Mouse (Mus musculus) left cerebral cortex, adult 18-20 months (tissue): ENCODE results near the gene Slc6a21. TPM values are rescaled to one million over a fixed set of nuclear protein-coding genes. Genes with fewer than 3 reads are reported as not detected.
"Not testable (repeated sequence)": the region's sequence is repeated elsewhere in the genome, so short reads cannot be mapped to it uniquely, and the experiment has no call there.

Experiments used
- DNase-seq, 2 experiments: peaks; one replicate each; pipeline ENCODE4 v3.0.0; 2021 to 2022; ENCODE audit warnings: low spot score in 2 of 2, mixed read lengths in 1 of 2
- total RNA-seq, 2 experiments: library from RNA; stranded (reverse); gene quantifications; 2 replicates each; pipeline ENCODE4 v1.2.3; 2021

Slc6a21 gene
- total RNA-seq, 2 experiments from 2014 or later: not detected

DNA sequence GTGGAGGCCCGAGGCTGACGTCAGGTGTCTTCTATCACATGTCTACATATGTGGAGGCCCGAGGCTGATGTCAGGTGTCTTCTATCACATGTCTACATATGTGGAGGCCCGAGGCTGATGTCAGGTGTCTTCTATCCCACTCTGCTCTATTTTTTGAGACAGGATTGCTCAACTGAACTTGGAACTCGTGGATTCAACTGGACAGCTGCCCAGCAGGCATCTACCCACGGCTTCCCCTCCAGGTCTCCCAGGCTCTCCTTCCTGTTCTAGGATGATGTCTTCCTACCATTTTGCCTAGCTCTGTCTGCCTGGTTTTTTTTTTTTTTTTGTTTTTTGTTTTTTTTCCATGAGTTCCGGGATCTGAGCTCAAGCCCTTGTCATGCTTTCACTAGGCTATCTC is 21.5 kb upstream of the Slc6a21 start:
- not testable (repeated sequence) for DNase-seq

- peak; percentile 51 to 67 for DNase-seq
Observed at GRCm38 (mm10) chr7:45257063-45257840, 20.1 kb upstream of the Slc6a21 start.

DNA sequence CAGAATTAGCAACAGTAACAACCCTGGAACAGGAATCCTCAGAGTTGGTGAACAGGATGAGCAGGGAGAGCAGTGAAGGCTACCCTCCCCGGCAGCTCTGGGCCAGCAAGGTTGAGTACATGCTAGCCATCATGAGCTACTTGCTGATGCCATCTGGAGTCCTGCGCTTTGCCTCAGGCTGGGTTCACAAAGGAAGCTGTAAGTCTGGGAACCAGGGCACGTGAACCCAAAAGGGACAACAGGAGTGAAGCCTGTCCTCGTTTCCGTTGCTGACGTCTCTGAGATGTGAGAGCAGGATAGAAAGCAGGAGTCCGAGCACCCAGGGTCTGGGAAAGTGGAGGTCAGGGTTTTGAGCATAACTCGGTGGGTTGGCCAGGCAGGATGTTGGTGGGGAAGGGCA is 18.0 kb upstream of the Slc6a21 start:
- DNase-seq: no peak

DNA sequence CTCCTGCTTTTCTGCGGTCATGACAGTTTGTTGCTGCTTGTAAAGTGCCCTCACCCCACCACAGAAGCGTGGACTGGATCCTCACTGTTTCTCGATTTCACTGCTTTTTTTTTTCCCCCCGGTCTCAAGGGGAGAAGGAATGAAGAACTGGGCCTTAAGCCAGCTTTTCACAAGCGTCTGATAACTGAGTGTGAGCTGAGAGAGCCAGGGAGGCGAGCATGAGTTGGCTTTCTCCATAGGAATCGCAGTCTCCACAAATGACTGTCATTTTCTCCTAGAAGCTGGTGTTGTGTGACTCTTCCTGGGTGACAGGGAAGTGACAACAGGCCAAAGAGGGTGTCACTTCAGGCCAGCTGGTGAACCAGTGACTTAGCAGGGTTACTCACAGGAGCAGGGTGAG is 15.0 kb upstream of the Slc6a21 start:
- no peak for DNase-seq

- DNase-seq: no peak
Observed at GRCm38 (mm10) chr7:45263006-45263607, 14.2 kb upstream of the Slc6a21 start.

GRCm38 (mm10) chr7:45264348-45264747 is 13.0 kb upstream of the Slc6a21 start:
- DNase-seq: no peak

DNA sequence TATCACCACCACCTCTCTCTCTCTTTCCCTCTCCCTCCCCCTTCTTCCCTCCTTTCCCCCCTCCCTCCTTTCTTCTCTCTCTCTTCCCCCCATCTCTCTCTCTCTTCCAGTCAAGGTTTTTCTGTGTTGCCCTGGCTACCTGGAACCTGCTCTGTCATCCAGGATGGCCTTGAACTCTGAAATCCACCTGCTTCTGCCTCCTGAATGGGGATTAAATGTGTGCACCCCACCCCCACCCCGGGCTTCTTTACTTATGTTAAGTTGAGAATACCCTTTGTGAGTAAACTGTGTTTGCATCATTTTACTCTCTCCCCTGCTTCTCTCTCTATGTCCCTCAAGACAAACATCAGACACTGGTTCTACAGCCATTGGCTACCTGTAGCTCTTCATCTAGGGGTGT is 11.8 kb upstream of the Slc6a21 start:
- DNase-seq: no peak

- no peak for DNase-seq
Observed at GRCm38 (mm10) chr7:45272786-45273412, 4.4 kb upstream of the Slc6a21 start.

DNA sequence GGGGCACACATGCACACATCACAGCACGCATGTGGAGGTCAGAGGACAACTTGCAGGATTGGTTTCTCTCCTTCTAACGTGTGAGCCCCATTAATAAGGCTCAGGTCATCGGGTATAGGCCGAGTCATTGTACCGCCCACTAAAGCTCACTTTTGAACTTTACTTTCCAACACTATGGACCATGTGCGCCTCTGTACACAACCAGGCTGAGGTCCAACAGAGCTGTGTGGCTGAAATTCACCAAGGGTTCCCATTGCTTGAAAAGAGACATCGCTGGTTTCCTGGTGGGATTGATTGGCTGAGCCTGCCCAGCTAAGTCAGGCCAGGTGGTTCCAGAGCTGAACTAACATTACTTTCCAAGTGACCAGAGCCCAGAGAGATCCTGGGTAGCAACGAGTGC is 3.6 kb upstream of the Slc6a21 start:
- no peak for DNase-seq

GRCm38 (mm10) chr7:45286486-45286885 is 9.2 kb downstream of the Slc6a21 start:
- DNase-seq: no peak

DNA sequence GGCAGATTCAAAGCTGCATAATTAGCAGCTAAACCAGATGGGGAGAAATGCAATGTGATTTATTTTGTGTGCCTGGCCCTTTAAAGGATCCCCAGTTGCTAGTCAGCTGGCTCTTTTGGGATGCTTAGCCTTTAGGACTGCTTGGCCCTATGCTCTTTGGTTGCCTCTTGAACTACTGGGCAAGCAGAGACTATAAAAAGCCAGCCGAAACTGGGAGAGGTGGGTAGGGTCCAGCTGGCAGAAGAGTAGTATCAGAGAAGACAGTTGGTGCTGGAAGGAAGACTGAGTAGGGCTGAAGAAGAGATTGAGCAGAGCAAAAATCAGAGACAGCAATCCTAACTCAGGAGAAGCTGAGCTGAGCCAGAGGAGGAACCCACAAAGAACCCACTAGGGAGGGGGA is 19.3 kb downstream of the Slc6a21 start:
- no peak for DNase-seq

- no peak for DNase-seq
Observed at GRCm38 (mm10) chr7:45297563-45297962, 20.2 kb downstream of the Slc6a21 start.

GRCm38 (mm10) chr7:45299752-45300151 is 22.4 kb downstream of the Slc6a21 start:
- peak; percentile 73 to 81 for DNase-seq

- peak; percentile 82 to 84 for DNase-seq
Observed at GRCm38 (mm10) chr7:45300270-45300669, 23.0 kb downstream of the Slc6a21 start.

DNA sequence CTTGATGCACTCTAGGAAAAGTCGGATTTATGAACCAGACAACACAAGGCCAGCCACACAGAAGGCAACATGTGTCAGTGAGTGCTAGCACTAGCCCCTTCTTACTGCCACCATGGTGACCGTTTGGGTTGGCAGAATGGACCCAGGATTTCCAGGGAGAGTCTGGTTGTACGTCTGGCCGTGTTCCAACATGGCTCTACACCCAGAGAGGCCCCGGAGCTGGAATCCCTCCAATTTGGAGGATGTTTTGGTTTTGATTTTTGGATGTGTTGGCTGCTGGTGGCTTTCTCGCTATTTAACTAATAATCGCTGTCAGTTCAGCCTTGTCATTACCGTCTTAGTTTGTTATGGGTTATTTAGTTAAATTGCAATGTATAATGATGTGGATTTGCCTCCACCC is 25.3 kb downstream of the Slc6a21 start:
- no peak for DNase-seq

GRCm38 (mm10) chr7:45304869-45305268 is 27.6 kb downstream of the Slc6a21 start:
- DNase-seq: no peak

GRCm38 (mm10) chr7:45305275-45305674 is 28.0 kb downstream of the Slc6a21 start:
- peak; percentile 61 to 71 for DNase-seq

- DNase-seq: no peak
Observed at GRCm38 (mm10) chr7:45308551-45309240, 31.4 kb downstream of the Slc6a21 start.

DNA sequence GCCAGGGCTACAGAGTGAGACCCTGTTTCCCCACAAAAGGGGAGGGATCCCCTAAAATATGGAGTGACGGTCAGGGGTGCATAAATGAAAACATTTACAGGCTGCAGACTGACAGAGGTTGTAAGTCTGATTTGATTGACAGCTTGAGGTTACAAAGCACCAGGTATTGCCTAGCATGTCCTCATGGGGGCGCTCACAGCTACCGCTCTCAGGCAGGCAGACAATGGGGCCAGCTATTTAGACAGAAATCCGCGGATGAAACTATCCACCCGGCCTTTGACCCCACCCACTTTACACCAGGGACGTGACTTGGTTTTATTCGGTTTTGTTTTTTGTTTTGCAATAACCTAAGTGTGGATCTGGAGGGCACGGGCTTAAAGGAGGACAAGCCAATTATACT is 32.1 kb downstream of the Slc6a21 start:
- DNase-seq: peak in 1 of 2 experiments; percentile 56

- DNase-seq: no peak
Observed at GRCm38 (mm10) chr7:45312023-45312422, 34.7 kb downstream of the Slc6a21 start.

GRCm38 (mm10) chr7:45312686-45313453 is 35.6 kb downstream of the Slc6a21 start:
- no peak for DNase-seq
